Mouse (Mus musculus): Measurements from ENCODE around the gene AC124108.1. TPM values are rescaled to one million over a fixed set of nuclear protein-coding genes. Genes with fewer than 3 reads are reported as not detected.

AC124108.1 gene
- total and polyA plus RNA-seq, 2 experiments, result not detected

DNA sequence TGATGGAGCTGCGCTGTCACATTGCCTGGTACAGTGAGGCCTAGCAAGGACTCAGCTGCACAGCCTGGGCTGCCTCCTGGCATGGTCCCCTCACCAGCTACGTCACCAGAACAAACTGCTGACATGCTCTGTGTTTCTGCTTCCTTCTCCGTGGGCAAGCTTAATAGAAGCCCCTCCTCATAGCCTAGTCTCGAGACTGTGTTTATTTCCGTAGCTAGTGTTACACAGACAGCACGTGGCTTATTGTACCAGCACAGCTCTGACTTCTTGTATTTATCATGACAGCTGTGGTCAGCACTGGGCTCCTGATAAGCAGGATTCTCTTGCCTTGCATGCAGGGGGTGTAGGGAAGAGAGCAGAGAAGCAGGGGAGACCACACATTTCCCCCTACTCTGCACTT is 54.9 kb downstream of the AC124108.1 start:
- no peak overlapping the region for H3K4me3 ChIP-seq (ENCODE audit: insufficient read depth, low read depth, low read length)
- no peak for DNase-seq (ENCODE audit: extremely low read depth, low read depth, low spot score)
- no peaks in the 10 kb centered on the region for H3K27me3 ChIP-seq (ENCODE audit: control insufficient read depth, insufficient read depth, low read length)
- no peak overlapping the region for H3K27ac ChIP-seq (replicated peaks; ENCODE audit: insufficient read depth, low read depth, low read length)
- H3K4me1 ChIP-seq (ENCODE audit: control insufficient read depth, insufficient read depth, low read length), result no peaks in the 10 kb centered on the region; the same call in 1 of the 2 replicates
- H3K79me2 ChIP-seq (ENCODE audit: control insufficient read depth, insufficient read depth, low read length), result no peaks in the 10 kb centered on the region
- no peak for TF ChIP-seq CTCF (IDR thresholded peaks at IDR 0.05; ENCODE audit: low read depth, low read length)
- TF ChIP-seq POLR2A (IDR thresholded peaks at IDR 0.05; ENCODE audit: extremely low read depth, insufficient read depth, low read length), result no peak
- no peaks in the 10 kb centered on the region for H3K36me3 ChIP-seq (ENCODE audit: control insufficient read depth, insufficient read depth, low read length)
- 78% methylated on average over 6 of the region's 6 CpGs for WGBS
- no peak overlapping the region for H3K9ac ChIP-seq (ENCODE audit: low read depth, low read length)

GRCm38 (mm10) chr1:132246641-132247040 is 55.4 kb downstream of the AC124108.1 start:
- H3K4me1 ChIP-seq (ENCODE audit: control insufficient read depth, insufficient read depth, low read length), result no peaks in the 10 kb centered on the region; the same call in 1 of the 2 replicates
- no peaks in the 10 kb centered on the region for H3K27me3 ChIP-seq (ENCODE audit: control insufficient read depth, insufficient read depth, low read length)
- H3K27ac ChIP-seq (replicated peaks; ENCODE audit: insufficient read depth, low read depth, low read length), result no peak overlapping the region
- peak; percentile 81 for DNase-seq (ENCODE audit: extremely low read depth, low read depth, low spot score)
- TF ChIP-seq POLR2A (IDR thresholded peaks at IDR 0.05; ENCODE audit: extremely low read depth, insufficient read depth, low read length), result no peak
- no peak for TF ChIP-seq CTCF (IDR thresholded peaks at IDR 0.05; ENCODE audit: low read depth, low read length)
- H3K4me3 ChIP-seq (ENCODE audit: insufficient read depth, low read depth, low read length), result no peak overlapping the region
- no peaks in the 10 kb centered on the region for H3K79me2 ChIP-seq (ENCODE audit: control insufficient read depth, insufficient read depth, low read length)
- WGBS, result 30% methylated on average over 4 of the region's 4 CpGs
- no peak overlapping the region for H3K9ac ChIP-seq (ENCODE audit: low read depth, low read length)
- no peaks in the 10 kb centered on the region for H3K36me3 ChIP-seq (ENCODE audit: control insufficient read depth, insufficient read depth, low read length)

DNA sequence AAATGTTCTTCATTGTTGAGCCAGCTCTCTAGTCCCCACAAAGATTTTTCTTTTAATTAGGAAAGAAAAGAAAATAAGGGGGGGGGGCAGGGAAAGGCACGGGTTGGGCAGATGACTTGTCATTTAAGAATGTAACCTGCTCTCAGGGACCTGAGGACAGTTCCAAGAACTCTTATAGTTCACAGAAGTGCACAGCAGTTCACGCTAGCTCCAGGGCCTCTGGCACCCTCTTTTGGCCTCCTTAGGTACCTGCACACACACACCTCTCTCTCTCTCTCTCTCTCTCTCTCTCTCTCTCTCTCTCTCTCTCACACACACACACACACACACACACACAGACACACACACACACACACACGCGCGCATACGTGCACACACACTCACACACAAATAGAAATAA is 63.2 kb downstream of the AC124108.1 start:
- DNase-seq (ENCODE audit: extremely low read depth, low read depth, low spot score), result peak; percentile 16
- Histone ChIP-seq H3K27ac (replicated peaks; ENCODE audit: insufficient read depth, low read depth, low read length) (no peak overlapping the region), H3K36me3 (ENCODE audit: control insufficient read depth, insufficient read depth, low read length) (no peaks in the 10 kb centered on the region), H3K4me1 (ENCODE audit: control insufficient read depth, insufficient read depth, low read length) (no peaks in the 10 kb centered on the region), H3K9ac (ENCODE audit: low read depth, low read length) (no peak overlapping the region), H3K4me3 (ENCODE audit: insufficient read depth, low read depth, low read length) (no peak overlapping the region), H3K27me3 (ENCODE audit: control insufficient read depth, insufficient read depth, low read length) (no peaks in the 10 kb centered on the region), H3K79me2 (ENCODE audit: control insufficient read depth, insufficient read depth, low read length) (no peaks in the 10 kb centered on the region)
- peak; percentile 42 for TF ChIP-seq CTCF (IDR thresholded peaks at IDR 0.05; ENCODE audit: low read depth, low read length)
- TF ChIP-seq POLR2A (IDR thresholded peaks at IDR 0.05; ENCODE audit: extremely low read depth, insufficient read depth, low read length), result no peak
- WGBS, result 85% methylated on average over 6 of the region's 6 CpGs

Other genes with a start within 250 kb of the AC124108.1 start
- 10.0 and 10.3 TPM in 2 replicates for gene Slc45a3, start 228.5 kb upstream of the AC124108.1 start, total RNA-seq (2014; rRNA removed)
- gene Slc45a3, start 228.5 kb upstream of the AC124108.1 start, polyA plus RNA-seq (2012; rRNA removed), result 28.0 and 39.8 TPM in 2 replicates
- 39.4 and 42.1 TPM in 2 replicates for gene Elk4, start 183.8 kb upstream of the AC124108.1 start, total RNA-seq (2014; rRNA removed)
- gene Elk4, start 183.8 kb upstream of the AC124108.1 start, polyA plus RNA-seq (2012; rRNA removed), result 17.2 and 23.3 TPM in 2 replicates
- gene Mfsd4a, start 123.4 kb upstream of the AC124108.1 start, total RNA-seq (2014; rRNA removed), result 0.09 and 0.13 TPM in 2 replicates
- gene Mfsd4a, start 123.4 kb upstream of the AC124108.1 start, polyA plus RNA-seq (2012; rRNA removed), result 0.12 and 0.21 TPM in 2 replicates
- 4.7 and 5.3 TPM in 2 replicates for gene Cdk18, start 51.8 kb upstream of the AC124108.1 start, total RNA-seq (2014; rRNA removed)
- 29.2 and 33.2 TPM in 2 replicates for gene Cdk18, start 51.8 kb upstream of the AC124108.1 start, polyA plus RNA-seq (2012; rRNA removed)
- not detected in 2 replicates for gene Lemd1, start within 50 bp of the AC124108.1 start, total RNA-seq (2014; rRNA removed)
- gene Lemd1, start within 50 bp of the AC124108.1 start, polyA plus RNA-seq (2012; rRNA removed), result not detected in 2 replicates
- gene Gm10188, start 38.3 kb downstream of the AC124108.1 start, total RNA-seq (2014; rRNA removed), result not detected in 2 replicates
- not detected in 2 replicates for gene Gm10188, start 38.3 kb downstream of the AC124108.1 start, polyA plus RNA-seq (2012; rRNA removed)
- 0.18 and 0.81 TPM in 2 replicates for gene Klhdc8a, start 107.2 kb downstream of the AC124108.1 start, total RNA-seq (2014; rRNA removed)
- gene Klhdc8a, start 107.2 kb downstream of the AC124108.1 start, polyA plus RNA-seq (2012; rRNA removed), result 1.2 and 1.4 TPM in 2 replicates
- gene Nuak2, start 124.7 kb downstream of the AC124108.1 start, total RNA-seq (2014; rRNA removed), result 3.8 and 4.8 TPM in 2 replicates
- 6.4 and 8.0 TPM in 2 replicates for gene Nuak2, start 124.7 kb downstream of the AC124108.1 start, polyA plus RNA-seq (2012; rRNA removed)
- gene Tmcc2, start 199.8 kb downstream of the AC124108.1 start, total RNA-seq (2014; rRNA removed), result 1.6 and 1.9 TPM in 2 replicates
- 2.2 and 2.5 TPM in 2 replicates for gene Tmcc2, start 199.8 kb downstream of the AC124108.1 start, polyA plus RNA-seq (2012; rRNA removed)
- gene Dstyk, start 226.1 kb downstream of the AC124108.1 start, total RNA-seq (2014; rRNA removed), result 8.9 and 10.1 TPM in 2 replicates
- gene Dstyk, start 226.1 kb downstream of the AC124108.1 start, polyA plus RNA-seq (2012; rRNA removed), result 3.6 and 4.1 TPM in 2 replicates

Measured in liver, adult 2 months (tissue).